Mouse (Mus musculus): ENCODE measurements at regions not wholly inside any gene's neighbourhood (a gene's known extent, or its start where the extent isn't known, plus 50 kb on each side); places are given as distances from the start of the nearest gene placed in this dataset.

GRCm38 (mm10) chr6:89006997-89007396, 104.9 kb downstream of the Tpra1 start:
- DNase-seq (ENCODE audit: low spot score): no peak

DNA sequence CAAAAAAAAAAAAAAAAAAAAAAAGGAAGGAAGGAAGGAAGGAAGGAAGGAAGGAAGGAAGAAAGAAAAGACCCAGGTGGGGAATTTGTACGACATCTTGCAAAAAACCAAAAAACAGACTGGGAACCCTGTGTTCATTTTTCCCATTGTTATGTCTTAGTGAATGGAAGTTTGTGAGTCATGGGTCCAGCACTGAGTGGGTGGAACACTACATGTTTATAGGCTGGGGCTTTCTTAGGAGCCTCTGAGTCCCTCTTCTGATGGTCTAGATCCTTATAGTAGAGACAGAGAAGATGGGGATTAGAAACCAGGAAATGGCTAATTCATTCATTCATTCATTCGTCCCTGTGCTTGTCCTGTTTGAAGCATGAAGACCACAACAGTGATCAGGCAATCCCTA, 105.5 kb downstream of the Tpra1 start:
- DNase-seq (ENCODE audit: low spot score): no peak

- DNase-seq (ENCODE audit: low spot score): no peak
These were observed 106.6 kb downstream of the Tpra1 start for GRCm38 (mm10) chr6:89008614-89009171.

DNA sequence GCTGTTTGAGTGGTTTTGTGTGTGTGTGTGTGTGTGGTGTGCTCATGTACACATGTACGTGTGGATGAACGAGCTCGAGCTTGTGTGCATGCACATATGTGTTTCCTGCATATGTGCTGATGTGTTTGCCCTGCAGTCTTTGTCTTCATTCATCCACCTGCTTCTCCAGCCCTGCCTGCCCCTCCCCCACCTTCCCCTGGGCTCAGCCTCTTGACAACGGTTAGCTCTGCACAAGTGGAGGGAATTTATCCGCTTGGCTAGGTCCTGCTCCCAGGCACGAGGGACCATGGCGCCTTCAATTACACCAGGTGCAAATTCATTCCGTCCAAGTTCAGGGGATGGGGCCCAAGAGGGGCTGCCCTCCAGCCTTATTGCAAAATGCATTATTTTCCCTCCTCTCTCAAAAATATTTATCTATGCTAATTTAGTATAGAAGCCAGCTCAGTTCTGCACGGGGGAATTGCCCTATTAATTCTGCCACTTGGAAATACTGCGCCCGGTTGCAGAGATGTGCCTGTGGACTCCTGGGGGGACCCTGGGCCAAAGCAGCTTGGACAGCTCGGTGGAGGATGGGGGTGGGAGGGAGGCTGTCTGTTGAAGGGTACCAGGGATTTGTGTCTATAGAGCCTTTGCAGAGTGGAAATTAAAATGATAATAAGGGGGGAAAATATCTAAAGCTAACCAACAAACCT, 111.1 kb downstream of the Tpra1 start:
- DNase-seq (ENCODE audit: low spot score): no peak

DNA sequence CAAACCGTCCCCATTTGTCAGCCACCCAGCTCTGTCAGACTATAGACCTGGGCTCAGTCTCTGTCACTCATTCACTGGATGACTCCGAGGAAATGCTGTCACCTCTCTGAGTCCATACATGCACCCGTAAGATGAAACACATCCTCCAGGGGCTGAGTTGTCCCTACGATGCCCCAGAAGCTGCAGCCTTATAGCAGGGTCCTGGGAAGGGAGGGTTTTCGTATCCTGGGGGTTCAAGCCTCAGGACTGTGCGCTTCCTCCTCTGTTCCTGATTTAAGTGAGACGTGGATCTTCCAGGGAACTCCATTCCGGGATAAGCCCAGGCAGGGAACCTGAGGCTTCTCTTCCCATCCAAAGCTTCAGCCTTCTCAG, 111.6 kb downstream of the Tpra1 start:
- no peak for DNase-seq (ENCODE audit: low spot score)

- no peak for DNase-seq (ENCODE audit: low spot score)
These were observed 122.1 kb downstream of the Tpra1 start for GRCm38 (mm10) chr6:89024101-89024650.

GRCm38 (mm10) chr6:89033433-89034298, 131.6 kb downstream of the Tpra1 start:
- no peak for DNase-seq (ENCODE audit: low spot score)

GRCm38 (mm10) chr6:89034455-89034854, 132.4 kb downstream of the Tpra1 start:
- no peak for DNase-seq (ENCODE audit: low spot score)

DNA sequence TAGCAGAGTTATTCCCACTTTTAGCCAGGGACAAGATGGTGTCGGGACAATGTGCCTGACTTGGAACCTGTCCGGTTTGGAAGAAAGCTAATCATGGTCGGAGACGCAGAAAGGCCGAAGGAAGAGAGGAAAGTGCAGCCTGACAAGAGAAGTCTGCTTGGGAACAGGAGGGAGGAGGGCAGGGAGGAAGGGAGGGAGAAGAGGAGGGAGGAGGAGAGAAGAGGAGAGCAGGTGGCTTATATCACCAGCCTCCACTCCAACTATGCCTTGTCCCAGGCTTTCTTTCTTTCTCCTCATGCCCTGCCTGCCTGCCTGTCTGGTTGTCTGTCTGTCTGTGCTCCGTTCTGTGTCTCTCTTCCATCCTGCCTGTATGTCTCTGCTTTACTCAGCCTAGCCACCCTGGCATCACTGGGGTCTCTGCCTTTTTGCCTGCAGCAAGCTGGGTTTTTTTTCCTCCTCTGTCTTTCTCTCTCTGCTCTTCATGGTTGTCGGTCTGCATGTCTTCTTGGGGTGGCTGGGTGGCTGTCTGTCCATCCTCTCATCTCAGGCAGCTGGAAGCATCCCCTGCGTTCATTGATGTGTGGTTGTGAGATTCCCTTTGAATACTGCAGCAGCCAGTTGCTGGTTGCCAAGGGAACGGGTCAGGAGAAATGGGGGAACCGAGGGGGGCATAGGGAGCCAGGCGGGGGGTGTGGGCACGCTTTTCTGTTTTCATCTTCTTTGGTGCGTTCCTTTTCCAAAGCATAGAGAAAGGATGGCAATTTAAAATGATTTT, 133.2 kb downstream of the Tpra1 start:
- no peak for DNase-seq (ENCODE audit: low spot score)

DNA sequence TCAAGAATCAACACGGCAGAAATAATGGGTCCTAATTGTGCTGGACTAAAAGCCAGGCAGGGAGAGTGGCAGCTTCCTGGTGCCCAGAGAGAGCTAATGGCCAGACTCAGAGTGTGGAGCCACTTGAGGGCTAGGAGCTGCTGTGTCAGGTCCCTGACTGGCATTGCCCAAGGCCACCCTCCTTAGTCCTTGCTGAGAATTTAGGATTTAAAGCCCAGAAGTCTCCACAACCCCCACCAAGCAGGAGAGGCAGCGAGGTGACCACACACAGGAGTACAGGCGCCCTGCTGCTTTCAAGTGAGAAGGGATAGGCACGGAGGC, 133.7 kb downstream of the Tpra1 start:
- no peak for DNase-seq (ENCODE audit: low spot score)

GRCm38 (mm10) chr6:89037392-89037791, 135.3 kb downstream of the Tpra1 start:
- no peak for DNase-seq (ENCODE audit: low spot score)

DNA sequence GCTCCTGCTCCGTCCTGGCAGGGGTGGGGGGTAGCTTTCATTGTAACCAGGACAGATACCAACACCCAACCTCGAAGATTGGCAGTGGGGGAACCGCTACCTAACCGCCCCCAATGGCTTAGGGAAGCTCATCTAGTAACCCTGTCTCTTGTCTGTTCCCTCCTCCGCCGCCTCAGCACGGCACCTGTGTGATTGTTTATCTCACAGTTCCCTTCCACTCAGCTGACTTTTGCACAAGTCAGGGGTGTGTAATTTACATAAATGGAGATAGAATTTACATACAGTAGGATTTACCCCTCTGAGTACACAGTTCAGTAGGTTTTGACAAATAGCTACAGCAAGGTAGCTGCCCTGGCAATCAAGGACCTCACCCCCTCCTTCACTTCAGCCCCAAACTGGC, 135.8 kb downstream of the Tpra1 start:
- no peak for DNase-seq (ENCODE audit: low spot score)

GRCm38 (mm10) chr6:89040919-89041318, 138.9 kb downstream of the Tpra1 start:
- DNase-seq (ENCODE audit: low spot score): no peak

DNA sequence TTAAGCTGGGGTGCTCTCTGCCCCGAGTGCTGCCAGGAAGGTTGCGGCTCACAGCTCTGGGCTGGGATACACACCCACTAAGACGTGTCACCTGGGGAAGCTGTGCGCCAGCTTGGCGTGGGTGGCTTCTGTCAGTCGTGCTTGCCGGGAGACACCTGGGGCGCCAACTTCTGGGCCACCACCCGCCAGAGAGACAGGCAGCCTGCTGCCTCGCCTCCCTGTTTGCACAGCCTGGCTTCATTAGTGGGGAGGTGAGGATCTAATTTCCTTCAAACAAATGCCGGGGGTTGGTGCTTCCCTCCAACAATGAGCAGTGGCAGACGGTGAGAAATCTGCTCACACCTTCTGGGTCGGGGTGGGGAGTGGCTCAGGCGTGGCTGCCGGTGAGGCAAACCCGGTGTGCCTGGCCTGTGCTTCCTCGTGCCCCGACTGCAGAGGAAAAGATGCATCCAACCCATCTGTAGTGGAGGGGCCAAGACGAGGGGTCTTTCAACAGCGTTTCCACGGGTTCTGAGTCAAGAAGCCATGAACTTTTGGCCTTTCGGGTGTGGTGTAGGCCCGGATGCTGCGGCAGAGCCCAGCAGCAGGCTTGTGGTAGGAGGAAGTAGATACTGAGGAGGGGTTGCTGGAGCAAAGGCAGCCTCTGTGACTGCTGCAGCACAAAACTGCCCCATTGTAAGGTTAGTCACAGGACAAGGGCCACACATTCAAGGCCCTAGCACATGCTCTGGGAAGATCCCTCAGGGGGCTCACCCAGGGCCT, 140.6 kb downstream of the Tpra1 start:
- peak; percentile 44 for DNase-seq (ENCODE audit: low spot score)

- no peak for DNase-seq (ENCODE audit: low spot score)
These were observed 143.4 kb downstream of the Tpra1 start for GRCm38 (mm10) chr6:89045436-89045966.

- no peak for DNase-seq (ENCODE audit: low spot score)
These were observed 144.4 kb downstream of the Tpra1 start for GRCm38 (mm10) chr6:89046476-89046875.

- DNase-seq (ENCODE audit: low spot score): no peak
These were observed 145.7 kb downstream of the Tpra1 start for GRCm38 (mm10) chr6:89047629-89048332.

DNA sequence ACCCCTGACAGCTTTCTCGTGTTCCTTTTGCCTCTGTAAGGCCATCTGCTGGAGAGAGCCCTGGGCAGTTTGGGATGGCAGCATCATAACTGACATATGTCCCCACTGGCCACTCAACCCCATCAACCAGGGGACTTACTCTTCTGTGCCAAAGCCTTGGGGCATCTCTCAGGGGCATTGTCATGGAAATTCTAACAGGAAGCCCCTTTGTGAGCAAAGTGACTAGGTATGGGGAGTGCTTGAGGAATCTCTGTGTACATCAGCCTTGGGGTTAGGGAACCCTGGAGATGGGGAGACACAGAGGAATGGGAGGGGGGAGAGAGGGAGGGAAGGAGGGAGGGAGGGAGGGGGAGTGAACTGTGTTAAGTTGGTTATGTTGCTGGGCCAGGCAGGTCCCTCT, 147.2 kb downstream of the Tpra1 start:
- DNase-seq (ENCODE audit: low spot score): no peak

GRCm38 (mm10) chr6:89050575-89051270, 148.7 kb downstream of the Tpra1 start:
- DNase-seq (ENCODE audit: low spot score): no peak

All from left cerebral cortex, adult 11 months (tissue).